Mouse (Mus musculus) liver, adult (tissue): Measurements from ENCODE around the gene Usp10.

Source experiments
- GATA4 ChIP-seq: IDR thresholded peaks from 2 replicates; pipeline ENCODE4 v1.6.1; 2014; ENCODE audit warnings: mild to moderate bottlenecking, low read length; ENCODE audit not compliant: insufficient replicate concordance

The Usp10 gene

DNA sequence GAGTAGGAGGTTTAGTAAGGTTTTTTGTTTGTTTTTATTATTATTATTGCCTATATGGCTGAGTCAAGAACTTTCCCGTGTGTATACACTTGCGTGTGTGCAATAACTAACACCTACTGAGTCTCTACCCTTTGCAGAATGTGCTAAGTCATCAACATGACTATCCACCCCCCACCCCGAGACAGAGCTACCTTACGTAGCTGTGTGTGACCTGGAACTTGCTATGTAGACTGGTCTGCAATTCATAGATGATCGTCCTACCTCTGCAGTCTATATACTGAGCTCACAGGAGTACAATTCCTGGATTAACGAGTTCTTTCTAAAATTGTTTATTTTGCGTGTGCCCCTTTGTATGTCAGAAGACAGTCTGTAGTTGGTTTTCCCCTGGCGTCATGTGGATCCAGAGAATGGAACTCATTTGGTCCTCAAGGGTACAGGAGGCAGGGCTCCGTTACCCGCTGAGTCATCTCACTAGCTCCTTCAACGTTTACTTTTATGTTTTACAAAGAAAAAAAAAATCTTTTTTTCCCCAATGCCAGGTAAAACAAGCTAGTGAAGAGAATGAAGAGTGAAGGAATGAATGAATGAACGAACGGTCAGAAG is at the start of gene Usp10:
Usp10 (plus strand) TSS at position 417 of the 603 bp plus-strand sequence.
- no peak for TF ChIP-seq GATA4

- peak; percentile 40; the same call in 1 of the 2 replicates for TF ChIP-seq GATA4
Observed at GRCm38 (mm10) chr8:119861706-119862389, 48.3 kb upstream of the Usp10 start, which contains the start of gene Klhl36. TSS of gene Klhl36 (plus strand) at chr8:119862266.

DNA sequence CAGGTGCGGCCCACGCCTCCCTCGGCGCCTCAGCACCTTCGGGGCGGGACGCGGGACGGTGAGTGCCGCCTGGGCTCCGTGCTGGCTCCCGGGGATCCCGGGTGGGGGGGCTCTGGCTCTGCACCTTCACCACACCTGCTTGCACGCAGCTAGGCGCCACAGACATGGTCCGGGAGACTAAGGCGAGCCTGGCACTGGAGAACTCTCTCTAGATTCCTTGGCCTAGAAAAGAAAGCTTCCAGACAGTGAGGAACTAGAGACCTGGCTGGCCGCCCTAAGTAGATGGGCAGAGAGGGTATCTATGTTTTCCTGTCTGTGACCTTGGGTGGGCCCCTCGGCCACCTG is 47.8 kb upstream of the Usp10 start:
- TF ChIP-seq GATA4: no peak

DNA sequence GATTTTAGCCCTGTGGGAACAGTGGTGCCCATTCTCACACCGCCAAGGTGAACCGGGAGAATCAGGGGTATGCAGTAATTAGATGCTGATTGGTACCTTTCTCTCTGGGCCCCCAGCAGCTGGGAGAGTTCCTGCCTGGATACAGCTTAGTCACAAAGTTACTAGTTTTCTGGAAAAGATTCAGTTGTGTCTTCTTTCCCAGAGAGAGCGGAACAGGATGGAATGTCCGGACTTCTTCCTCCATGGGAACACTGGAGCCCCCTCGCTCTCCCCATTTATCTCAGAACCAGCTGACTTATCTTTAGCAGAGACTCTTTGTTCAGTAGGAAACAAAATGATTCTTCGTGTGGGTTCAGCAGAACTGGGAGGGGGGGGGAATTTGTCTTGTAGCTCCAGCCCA is 47.4 kb upstream of the Usp10 start:
- TF ChIP-seq GATA4: peak; percentile 58; the same call in 1 of the 2 replicates

GRCm38 (mm10) chr8:119869616-119870015 is 40.5 kb upstream of the Usp10 start:
- no peak for TF ChIP-seq GATA4

DNA sequence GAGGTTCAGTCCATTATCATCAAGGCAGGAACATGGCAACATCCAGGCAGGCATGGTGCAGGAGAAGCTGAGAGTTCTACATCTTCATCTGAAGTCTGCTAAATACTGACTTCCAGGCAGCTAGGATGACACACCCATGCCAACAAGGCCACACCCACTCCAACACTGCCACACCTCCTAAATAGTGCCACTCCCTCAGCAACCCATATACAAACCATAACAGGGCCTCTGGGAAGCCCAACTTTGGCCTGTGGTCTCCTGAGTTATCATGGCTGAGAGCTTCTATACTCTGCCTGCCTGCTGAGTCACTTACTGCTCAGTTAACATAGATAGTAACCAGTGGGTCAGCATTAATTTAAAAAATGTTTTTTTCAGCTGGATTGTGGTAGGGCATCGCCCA is 37.0 kb upstream of the Usp10 start:
- TF ChIP-seq GATA4: no peak

- TF ChIP-seq GATA4: no peak
Observed at GRCm38 (mm10) chr8:119881301-119881700, 28.9 kb upstream of the Usp10 start.

DNA sequence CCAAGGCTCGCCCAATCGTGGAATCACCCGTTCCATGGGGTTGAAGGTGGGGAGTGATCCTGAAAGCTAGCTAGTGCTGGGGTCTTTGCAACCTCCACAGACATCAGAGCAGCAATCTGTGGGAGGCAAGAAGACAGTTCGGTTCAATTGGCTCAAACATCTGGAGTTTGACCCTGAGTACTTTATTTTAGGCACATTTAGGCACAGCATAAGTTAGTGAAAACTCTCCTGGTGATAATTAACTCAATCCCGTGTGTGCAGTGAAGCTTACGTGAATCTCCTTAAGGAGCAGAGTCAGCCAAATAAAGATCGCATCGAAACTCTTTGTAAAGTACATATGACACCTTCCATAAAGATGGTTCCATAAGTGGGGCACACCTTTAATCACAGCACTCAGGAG is 28.2 kb upstream of the Usp10 start:
- no peak for TF ChIP-seq GATA4

DNA sequence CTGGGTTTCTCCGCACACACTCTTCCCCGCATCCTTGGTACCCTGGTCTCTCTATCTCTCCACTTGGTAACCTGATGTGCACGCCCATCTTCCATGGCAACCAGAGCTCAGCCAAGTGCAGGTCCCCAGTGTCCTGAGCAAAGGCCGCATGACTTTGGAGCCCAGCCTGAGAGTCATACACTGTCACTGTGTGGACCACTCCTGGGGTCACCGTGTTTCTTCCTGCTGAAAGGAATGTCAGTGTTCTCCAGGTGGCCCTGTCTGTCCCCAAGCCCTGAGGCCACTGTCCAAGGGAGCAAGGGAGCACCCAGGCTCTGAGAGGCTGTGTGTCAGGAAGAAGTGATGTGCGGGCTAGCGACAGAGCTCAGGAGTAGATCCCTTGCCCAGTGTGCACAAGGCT is 26.9 kb upstream of the Usp10 start:
- TF ChIP-seq GATA4: no peak

DNA sequence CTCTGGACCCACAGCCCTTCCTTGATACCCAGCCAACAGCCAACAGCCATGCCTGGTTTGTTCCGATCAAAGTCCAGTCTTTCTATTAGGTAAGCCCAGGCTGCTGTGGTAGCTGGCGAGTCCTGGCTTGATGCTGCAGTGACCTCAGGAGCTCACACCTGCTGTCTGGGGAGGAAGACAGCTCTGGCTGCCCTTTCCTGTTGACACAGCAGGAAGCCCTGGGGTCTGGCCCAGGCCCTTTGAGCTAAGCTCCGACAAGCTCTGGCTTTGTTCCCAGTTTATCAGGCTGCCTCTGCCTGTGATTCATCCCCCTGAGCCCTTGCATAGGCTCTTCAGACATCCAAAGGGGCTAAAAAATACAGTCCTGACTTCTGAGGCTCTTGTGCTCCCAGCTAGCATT is 24.5 kb upstream of the Usp10 start:
- 0 out of 2 replicates have a peak, but pooled peaks have one; percentile 6 for TF ChIP-seq GATA4

DNA sequence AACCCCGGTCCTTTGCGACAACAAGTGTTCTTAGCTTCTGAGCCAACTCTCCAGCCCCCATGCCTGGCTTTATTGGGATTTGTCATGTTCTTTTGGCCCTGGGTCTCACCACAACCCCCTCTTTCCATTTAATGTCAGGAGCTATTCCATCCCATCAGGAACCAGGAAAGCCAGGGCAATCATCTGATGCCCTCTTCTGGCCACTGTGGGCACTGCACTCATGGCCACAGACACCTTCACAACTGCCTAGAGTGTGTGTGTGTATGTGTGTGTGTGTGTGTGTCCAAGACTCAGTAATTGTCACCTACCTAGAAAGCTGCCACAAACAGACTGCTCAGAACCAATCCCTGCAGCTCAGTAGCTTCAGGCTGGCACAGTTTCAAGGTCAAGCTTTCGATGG is 23.0 kb upstream of the Usp10 start:
- no peak for TF ChIP-seq GATA4

GRCm38 (mm10) chr8:119888012-119888411 is 22.1 kb upstream of the Usp10 start:
- TF ChIP-seq GATA4: no peak

DNA sequence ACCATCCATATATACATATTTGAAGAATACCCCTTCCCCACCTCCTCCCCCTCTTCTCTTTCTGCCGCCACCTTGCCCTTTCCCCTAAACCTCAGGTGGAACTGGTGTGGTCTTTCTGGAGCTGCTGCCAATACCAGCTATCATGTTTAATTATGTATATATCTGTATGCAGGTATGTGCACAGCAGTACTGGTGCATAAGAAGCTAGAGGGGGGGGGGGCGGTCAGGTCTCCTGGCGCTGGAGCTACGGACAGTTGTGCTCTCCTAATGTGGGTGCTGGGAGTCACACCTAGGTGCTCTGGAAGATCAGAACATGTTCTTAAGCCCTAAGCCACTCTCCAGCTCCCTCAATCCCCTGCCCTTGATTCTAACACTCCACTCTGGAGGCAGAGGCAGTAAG is 13.1 kb upstream of the Usp10 start:
- TF ChIP-seq GATA4: no peak

GRCm38 (mm10) chr8:119897933-119898332 is 12.2 kb upstream of the Usp10 start:
- no peak for TF ChIP-seq GATA4

GRCm38 (mm10) chr8:119901349-119901748 is 8.8 kb upstream of the Usp10 start:
- no peak for TF ChIP-seq GATA4

- TF ChIP-seq GATA4: no peak
Observed at GRCm38 (mm10) chr8:119901952-119902351, 8.2 kb upstream of the Usp10 start.
